Mouse (Mus musculus) forebrain, embryonic 16.5 days (tissue): Measurements from ENCODE around the gene Tmcc1. TPM values are rescaled to one million over a fixed set of nuclear protein-coding genes. Genes with fewer than 3 reads are reported as not detected.

ENCODE experiments used
- ATAC-seq: fragments of 200-750 bp; cut with Nextera tagmentation; 2 replicates; pipeline ENCODE4 v1.8.0; 2017; ENCODE audit warnings: mild to moderate bottlenecking, moderate library complexity
- H3K27ac ChIP-seq: fragments of 300-500 bp; sonication (generic); 2 replicates; pipeline ENCODE4 v1.5.1; 2014; ENCODE audit warnings: low read length, control low read depth
- H3K27me3 ChIP-seq: fragments of 300-500 bp; sonication (generic); replicated peaks from 2 replicates; pipeline ENCODE4 v1.6.1; 2014; ENCODE audit warnings: low read length; ENCODE audit not compliant: control insufficient read depth, insufficient read depth
- H3K36me3 ChIP-seq: fragments of 300-500 bp; sonication (generic); 2 replicates; pipeline ENCODE4 v1.6.1; 2014; ENCODE audit not compliant: control insufficient read depth, insufficient read depth
- H3K4me1 ChIP-seq: fragments of 300-500 bp; sonication (generic); replicated peaks from 2 replicates; pipeline ENCODE4 v1.6.1; 2014; ENCODE audit warnings: low read length; ENCODE audit not compliant: control insufficient read depth, insufficient read depth
- H3K4me2 ChIP-seq: fragments of 300-500 bp; sonication (generic); 2 replicates; pipeline ENCODE4 v1.6.1; 2014; ENCODE audit warnings: mild to moderate bottlenecking, low read length, control low read depth
- H3K4me3 ChIP-seq: fragments of 300-500 bp; sonication (generic); replicated peaks from 2 replicates; pipeline ENCODE4 v1.5.1; 2014; ENCODE audit warnings: mild to moderate bottlenecking, low read length, control low read depth
- H3K9ac ChIP-seq: fragments of 300-500 bp; sonication (generic); replicated peaks from 2 replicates; pipeline ENCODE4 v1.6.1; 2014; ENCODE audit warnings: low read depth, low read length, control low read depth
- H3K9me3 ChIP-seq: fragments of 300-500 bp; sonication (generic); 2 replicates; pipeline ENCODE4 v1.6.1; 2016; ENCODE audit warnings: low read length; ENCODE audit not compliant: control insufficient read depth
- WGBS: fragments of 180-500 bp; shearing (Covaris S2); extraction: QIAGEN DNeasy Blood & Tissue Kit; methylation state at CpG from one replicate; pipeline ENCODE4 v1.1.7; 2014; 5-methylcytosine and 5-hydroxymethylcytosine counted together
- polyA plus RNA-seq: library from polyadenylated mRNA; unstranded; fragments of >200 nt; fragmentation: Nextera tagmentation; extraction: Ambion mirVana; gene quantifications from 2 replicates; pipeline ENCODE4 v1.2.1, GENCODE M21; 2015

Tmcc1 gene
- polyA plus RNA-seq, 1 experiment from 2014 or later: 38.4 TPM

GRCm38 (mm10) chr6:115969952-115970351, 223.3 kb downstream of the Tmcc1 start:
- Histone ChIP-seq H3K27me3 (no peaks in the 10 kb centered on the region), H3K27ac (no peak overlapping the region), H3K9ac (no peak overlapping the region), H3K4me3 (no peak overlapping the region), H3K4me1 (peaks cover 18% of the 10 kb centered on the region), H3K36me3 (no peaks in the 10 kb centered on the region), H3K9me3 (no peaks in the 10 kb centered on the region), H3K4me2 (no peak overlapping the region)
- no peak for ATAC-seq
- 66% methylated on average over 4 of the region's 6 CpGs for WGBS

GRCm38 (mm10) chr6:115969103-115969502, 224.2 kb downstream of the Tmcc1 start:
- Histone ChIP-seq H3K9me3 (no peaks in the 10 kb centered on the region), H3K36me3 (no peaks in the 10 kb centered on the region), H3K27me3 (no peaks in the 10 kb centered on the region), H3K4me2 (no peak overlapping the region), H3K4me1 (peaks cover 15% of the 10 kb centered on the region), H3K9ac (no peak overlapping the region), H3K4me3 (no peak overlapping the region), H3K27ac (no peak overlapping the region)
- WGBS: 68% methylated on average over 9 of the region's 9 CpGs
- no peak for ATAC-seq

GRCm38 (mm10) chr6:115968700-115969099, 224.6 kb downstream of the Tmcc1 start:
- Histone ChIP-seq H3K9me3 (no peaks in the 10 kb centered on the region), H3K27ac (no peak overlapping the region), H3K27me3 (no peaks in the 10 kb centered on the region), H3K36me3 (no peaks in the 10 kb centered on the region), H3K4me2 (no peak overlapping the region), H3K4me3 (no peak overlapping the region), H3K4me1 (peaks cover 11% of the 10 kb centered on the region), H3K9ac (no peak overlapping the region)
- no peak for ATAC-seq
- WGBS: 73% methylated on average over 6 of the region's 6 CpGs

Other genes starting within 250 kb of the Tmcc1 start
- not detected in 2 replicates for gene H1foo, start 248.5 kb downstream of the Tmcc1 start, polyA plus RNA-seq
- gene Plxnd1, start 198.5 kb downstream of the Tmcc1 start, polyA plus RNA-seq: 19.4 and 19.8 TPM in 2 replicates
- gene Washc2, start 14.6 kb upstream of the Tmcc1 start, polyA plus RNA-seq: 66.5 and 66.9 TPM in 2 replicates
- gene Zfand4, start 70.7 kb upstream of the Tmcc1 start, polyA plus RNA-seq: 7.2 and 8.7 TPM in 2 replicates
- 52.8 and 57.0 TPM in 2 replicates for gene March8, start 144.5 kb upstream of the Tmcc1 start, polyA plus RNA-seq